Mouse (Mus musculus) heart, embryonic 11.5 days (tissue): ENCODE measurements around the gene Klhdc7a. TPM values are rescaled to one million over a fixed set of nuclear protein-coding genes. Genes with fewer than 3 reads are reported as not detected.
"Not testable (repeated sequence)": the region's sequence is repeated elsewhere in the genome, so short reads cannot be mapped to it uniquely, and the experiment has no call there.

Experiments
- ATAC-seq: fragments of 200-750 bp; cut with Nextera tagmentation; replicated peaks from 2 replicates; pipeline ENCODE4 v1.8.0; 2017; ENCODE audit warnings: moderate library complexity; ENCODE audit not compliant: insufficient number of reproducible peaks, low FRiP score, low TSS enrichment
- H3K27ac ChIP-seq: fragments of 300-500 bp; sonication (generic); 2 replicates; pipeline ENCODE4 v1.5.1; 2014; ENCODE audit warnings: mild to moderate bottlenecking, low read depth, low read length
- H3K27me3 ChIP-seq: fragments of 300-500 bp; sonication (generic); 2 replicates; pipeline ENCODE4 v1.6.1; 2014; ENCODE audit warnings: mild to moderate bottlenecking, low read length, mixed read lengths; ENCODE audit not compliant: control insufficient read depth, insufficient read depth
- H3K36me3 ChIP-seq: fragments of 300-500 bp; sonication (generic); 2 replicates; pipeline ENCODE4 v1.6.1; 2014; ENCODE audit warnings: mild to moderate bottlenecking, low read length, moderate library complexity, mixed read lengths; ENCODE audit not compliant: control insufficient read depth, insufficient read depth
- H3K4me1 ChIP-seq: fragments of 300-500 bp; sonication (generic); 2 replicates; pipeline ENCODE4 v1.6.1; 2014; ENCODE audit warnings: low read length; ENCODE audit not compliant: control insufficient read depth, insufficient read depth
- H3K4me2 ChIP-seq: fragments of 300-500 bp; sonication (generic); 2 replicates; pipeline ENCODE4 v1.6.1; 2014; ENCODE audit warnings: mild to moderate bottlenecking, moderate library complexity
- H3K4me3 ChIP-seq: fragments of 300-500 bp; sonication (generic); 2 replicates; pipeline ENCODE4 v1.5.1; 2014; ENCODE audit warnings: low read depth, low read length
- H3K9ac ChIP-seq: fragments of 300-500 bp; sonication (generic); 2 replicates; pipeline ENCODE4 v1.6.1; 2014; ENCODE audit warnings: mild to moderate bottlenecking, low read depth, low read length, moderate library complexity
- H3K9me3 ChIP-seq: fragments of 300-500 bp; sonication (generic); replicated peaks from 2 replicates; pipeline ENCODE4 v1.6.1; 2016; ENCODE audit warnings: low read length; ENCODE audit not compliant: control insufficient read depth
- WGBS: fragments of 180-500 bp; shearing (Covaris S2); extraction: QIAGEN DNeasy Blood & Tissue Kit; methylation state at CpG from one replicate; pipeline ENCODE4 v1.1.7; 2014; ENCODE audit not compliant: insufficient replicate concordance; 5-methylcytosine and 5-hydroxymethylcytosine counted together
- polyA plus RNA-seq: library from polyadenylated mRNA; unstranded; fragments of >200 nt; fragmentation: Nextera tagmentation; extraction: Ambion mirVana; gene quantifications from 2 replicates; pipeline ENCODE4 v1.2.1, GENCODE M21; 2014

The Klhdc7a gene
- polyA plus RNA-seq, 1 experiment from 2014 or later: 0.04 TPM

GRCm38 (mm10) chr4:139964406-139964805 is 3.4 kb downstream of the Klhdc7a start:
- Histone ChIP-seq H3K4me2 (no peak overlapping the region), H3K27ac (no peak overlapping the region), H3K36me3 (no peaks in the 10 kb centered on the region), H3K9me3 (no peaks in the 10 kb centered on the region), H3K4me3 (no peak overlapping the region), H3K27me3 (peaks cover 10% of the 10 kb centered on the region), H3K9ac (no peak overlapping the region), H3K4me1 (0 out of 2 replicates have a peak, but pooled peaks cover 4% of the 10 kb centered on the region)
- WGBS: 80% methylated on average over 4 of the region's 5 CpGs
- ATAC-seq: no peak

GRCm38 (mm10) chr4:139963911-139964310 is 3.9 kb downstream of the Klhdc7a start:
- Histone ChIP-seq H3K36me3 (no peaks in the 10 kb centered on the region), H3K9ac (no peak overlapping the region), H3K27me3 (peaks cover 10% of the 10 kb centered on the region), H3K4me3 (no peak overlapping the region), H3K9me3 (no peaks in the 10 kb centered on the region), H3K4me2 (no peak overlapping the region), H3K27ac (no peak overlapping the region), H3K4me1 (0 out of 2 replicates have a peak, but pooled peaks cover 4% of the 10 kb centered on the region)
- WGBS: 80% methylated on average over 5 of the region's 5 CpGs
- no peak for ATAC-seq

GRCm38 (mm10) chr4:139963059-139963458 is 4.8 kb downstream of the Klhdc7a start:
- no peaks in the 10 kb centered on the region for H3K36me3 ChIP-seq
- H3K4me3 ChIP-seq: no peak overlapping the region
- H3K4me2 ChIP-seq: no peak overlapping the region
- no peak overlapping the region for H3K9ac ChIP-seq
- no peak for ATAC-seq
- no peaks in the 10 kb centered on the region for H3K9me3 ChIP-seq
- 0 out of 2 replicates have a peak, but pooled peaks cover 4% of the 10 kb centered on the region for H3K4me1 ChIP-seq
- peaks cover 10% of the 10 kb centered on the region for H3K27me3 ChIP-seq
- no peak overlapping the region for H3K27ac ChIP-seq
- 66% methylated on average over 8 of the region's 8 CpGs for WGBS

- no peak overlapping the region for H3K9ac ChIP-seq
- ATAC-seq: no peak
- H3K27ac ChIP-seq: no peak overlapping the region
- no peak overlapping the region for H3K4me3 ChIP-seq
- H3K27me3 ChIP-seq: peaks cover 10% of the 10 kb centered on the region
- no peaks in the 10 kb centered on the region for H3K9me3 ChIP-seq
- H3K4me1 ChIP-seq: no peaks in the 10 kb centered on the region
- WGBS: 87% methylated on average over 8 of the region's 8 CpGs
- no peak overlapping the region for H3K4me2 ChIP-seq
- no peaks in the 10 kb centered on the region for H3K36me3 ChIP-seq
Measured at GRCm38 (mm10) chr4:139961816-139962215, 6.0 kb downstream of the Klhdc7a start.

- not testable (repeated sequence) for H3K27ac ChIP-seq, H3K9me3 ChIP-seq, H3K27me3 ChIP-seq, H3K4me3 ChIP-seq, H3K4me1 ChIP-seq, H3K4me2 ChIP-seq, H3K36me3 ChIP-seq, ATAC-seq, H3K9ac ChIP-seq
- WGBS: 85% methylated on average over 11 of the region's 11 CpGs
Measured at GRCm38 (mm10) chr4:139961329-139961728, 6.5 kb downstream of the Klhdc7a start.

- no peak overlapping the region for H3K9ac ChIP-seq
- no peak for ATAC-seq
- H3K4me1 ChIP-seq: no peaks in the 10 kb centered on the region
- WGBS: 87% methylated on average over 10 of the region's 10 CpGs
- no peaks in the 10 kb centered on the region for H3K27me3 ChIP-seq
- H3K36me3 ChIP-seq: no peaks in the 10 kb centered on the region
- no peak overlapping the region for H3K4me2 ChIP-seq
- no peak overlapping the region for H3K27ac ChIP-seq
- no peak overlapping the region for H3K4me3 ChIP-seq
- no peaks in the 10 kb centered on the region for H3K9me3 ChIP-seq
Measured at GRCm38 (mm10) chr4:139960724-139961315, 7.0 kb downstream of the Klhdc7a start.

- H3K9ac ChIP-seq: no peak overlapping the region
- 85% methylated on average over 12 of the region's 12 CpGs for WGBS
- no peaks in the 10 kb centered on the region for H3K27me3 ChIP-seq
Measured at GRCm38 (mm10) chr4:139960086-139960713, 7.6 kb downstream of the Klhdc7a start.

GRCm38 (mm10) chr4:139959188-139959587 is 8.6 kb downstream of the Klhdc7a start:
- WGBS: 85% methylated on average over 3 of the region's 3 CpGs
- no peak overlapping the region for H3K27ac ChIP-seq
- ATAC-seq: no peak

More at GRCm38 (mm10) chr4:139960086-139960713, 7.6 kb downstream of the Klhdc7a start:
- Histone ChIP-seq H3K4me3 (no peak overlapping the region), H3K4me2 (no peak overlapping the region), H3K27ac (no peak overlapping the region), H3K9me3 (no peaks in the 10 kb centered on the region), H3K4me1 (no peaks in the 10 kb centered on the region), H3K36me3 (no peaks in the 10 kb centered on the region)
- no peak for ATAC-seq

More at GRCm38 (mm10) chr4:139959188-139959587, 8.6 kb downstream of the Klhdc7a start:
- Histone ChIP-seq H3K4me3 (no peak overlapping the region), H3K9ac (no peak overlapping the region), H3K4me2 (no peak overlapping the region), H3K4me1 (no peaks in the 10 kb centered on the region), H3K9me3 (no peaks in the 10 kb centered on the region), H3K36me3 (no peaks in the 10 kb centered on the region), H3K27me3 (no peaks in the 10 kb centered on the region)
